Mouse (Mus musculus) colon, adult 2 months (tissue): ENCODE measurements around the gene Gm5862. TPM values are rescaled to one million over a fixed set of nuclear protein-coding genes. Genes with fewer than 3 reads are reported as not detected.

Experiments used
- polyA plus RNA-seq: library from polyadenylated mRNA; depleted of rRNA; stranded (reverse); fragments of >200 nt; gene quantifications from 2 replicates; pipeline ENCODE4 v1.2.3, GENCODE M21; 2012; rRNA removed

Gm5862 gene
- not detected in 2 replicates for polyA plus RNA-seq

GRCm38 (mm10) chr5:26022816-26023215 is at the start of gene Gm5862:
TSS of gene Gm5862 (minus strand) at chr5:26022916.

GRCm38 (mm10) chr5:26058481-26058880 is 35.8 kb upstream of the Gm5862 start, which contains the start of gene Gm7347:
TSS of gene Gm7347 (minus strand) at chr5:26058581.

GRCm38 (mm10) chr5:26039458-26039857 is 16.7 kb upstream of the Gm5862 start, which contains the start of gene Speer4a:
TSS of gene Speer4a (minus strand) at chr5:26039558.

GRCm38 (mm10) chr5:26004698-26005097 is 18.0 kb downstream of the Gm5862 start, which contains the start of gene Gm1979:
TSS of gene Gm1979 (minus strand) at chr5:26004798.

DNA sequence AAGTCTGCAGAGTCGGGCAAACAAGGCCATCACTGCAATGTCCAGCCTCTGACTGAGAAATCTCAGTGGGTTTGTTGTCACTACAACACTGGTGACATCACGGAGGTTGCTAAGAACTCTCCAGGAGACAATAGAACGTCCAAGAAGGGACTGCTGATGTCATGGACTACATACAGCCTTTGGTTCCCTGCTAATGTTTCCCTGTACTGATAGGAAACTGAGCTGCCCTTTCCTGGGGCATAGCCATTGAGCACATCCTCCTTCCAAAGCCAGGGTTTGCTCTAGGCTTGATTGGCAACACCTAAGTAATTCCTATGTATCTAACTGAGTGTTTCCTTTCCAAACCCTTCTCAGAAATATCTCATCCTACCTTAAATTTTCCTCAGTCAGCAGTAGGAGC is 34.2 kb downstream of the Gm5862 start, which contains the start of gene Gm21698:
Gene Gm21698, minus strand, starts transcription at position 101 of the 400 bp plus-strand sequence.

GRCm38 (mm10) chr5:25972563-25972962 is 50.2 kb downstream of the Gm5862 start, which contains the start of gene Gm21680:
TSS of gene Gm21680 (minus strand) at chr5:25972663.

Other genes with a start within 250 kb of the Gm5862 start
- not detected in 2 replicates for gene Gm21663, start 80.5 kb downstream of the Gm5862 start, polyA plus RNA-seq
- not detected in 2 replicates for gene Gm21671, start 68.5 kb downstream of the Gm5862 start, polyA plus RNA-seq
- gene Gm21680, start 50.3 kb downstream of the Gm5862 start, polyA plus RNA-seq, result not detected in 2 replicates
- gene Gm21698, start 34.3 kb downstream of the Gm5862 start, polyA plus RNA-seq, result not detected in 2 replicates
- not detected in 2 replicates for gene Gm1979, start 18.1 kb downstream of the Gm5862 start, polyA plus RNA-seq
- gene Speer4a, start 16.6 kb upstream of the Gm5862 start, polyA plus RNA-seq, result not detected in 2 replicates
- gene Gm7347, start 35.7 kb upstream of the Gm5862 start, polyA plus RNA-seq, result not detected in 2 replicates
- gene Gm10471, start 66.4 kb upstream of the Gm5862 start, polyA plus RNA-seq, result not detected in 2 replicates
- gene 5031410I06Rik, start 82.4 kb upstream of the Gm5862 start, polyA plus RNA-seq, result not detected in 2 replicates
- not detected in 2 replicates for gene Gm10220, start 98.5 kb upstream of the Gm5862 start, polyA plus RNA-seq
- not detected in 2 replicates for gene Gm7361, start 234.8 kb upstream of the Gm5862 start, polyA plus RNA-seq